Mouse (Mus musculus) heart, embryonic 10.5 days (tissue): ENCODE data around the gene Myrf. TPM values are rescaled to one million over a fixed set of nuclear protein-coding genes. Genes with fewer than 3 reads are reported as not detected.
A peak's percentile ranks its signal among the peaks of the same experiment; 100 is the strongest.

ENCODE experiments used
- DNase-seq: peaks from one replicate; pipeline ENCODE4 v3.0.0-alpha.2; 2017; ENCODE audit warnings: low spot score
- H3K27ac ChIP-seq: fragments of 300-500 bp; sonication (generic); 2 replicates; pipeline ENCODE4 v1.5.1; 2016; ENCODE audit warnings: mild to moderate bottlenecking
- H3K27me3 ChIP-seq: fragments of 300-500 bp; sonication (generic); 2 replicates; pipeline ENCODE4 v1.6.1; 2016; ENCODE audit warnings: mild to moderate bottlenecking; ENCODE audit not compliant: poor library complexity, insufficient read depth, severe bottlenecking
- H3K36me3 ChIP-seq: fragments of 300-500 bp; sonication (generic); 2 replicates; pipeline ENCODE4 v1.6.1; 2016; ENCODE audit warnings: mild to moderate bottlenecking, moderate library complexity
- H3K4me1 ChIP-seq: fragments of 300-500 bp; sonication (generic); 2 replicates; pipeline ENCODE4 v1.6.1; 2016; ENCODE audit warnings: mild to moderate bottlenecking
- H3K4me3 ChIP-seq: fragments of 300-500 bp; sonication (generic); 2 replicates; pipeline ENCODE4 v1.5.1; 2016; ENCODE audit warnings: mild to moderate bottlenecking, moderate library complexity
- H3K9me3 ChIP-seq: fragments of 300-500 bp; sonication (generic); 2 replicates; pipeline ENCODE4 v1.6.1; 2016; ENCODE audit warnings: mild to moderate bottlenecking, moderate library complexity
- WGBS: fragments of 180-500 bp; shearing (Covaris S2); methylation state at CpG from one replicate; pipeline ENCODE4 v1.1.7; 2016; 5-methylcytosine and 5-hydroxymethylcytosine counted together
- polyA plus RNA-seq: library from polyadenylated mRNA; unstranded; fragments of >200 nt; fragmentation: Nextera tagmentation; extraction: Ambion mirVana; gene quantifications from 2 replicates; pipeline ENCODE4 v1.2.1, GENCODE M21; 2016

Gene Myrf
- polyA plus RNA-seq = 17.4 and 30.6 TPM in 2 replicates

DNA sequence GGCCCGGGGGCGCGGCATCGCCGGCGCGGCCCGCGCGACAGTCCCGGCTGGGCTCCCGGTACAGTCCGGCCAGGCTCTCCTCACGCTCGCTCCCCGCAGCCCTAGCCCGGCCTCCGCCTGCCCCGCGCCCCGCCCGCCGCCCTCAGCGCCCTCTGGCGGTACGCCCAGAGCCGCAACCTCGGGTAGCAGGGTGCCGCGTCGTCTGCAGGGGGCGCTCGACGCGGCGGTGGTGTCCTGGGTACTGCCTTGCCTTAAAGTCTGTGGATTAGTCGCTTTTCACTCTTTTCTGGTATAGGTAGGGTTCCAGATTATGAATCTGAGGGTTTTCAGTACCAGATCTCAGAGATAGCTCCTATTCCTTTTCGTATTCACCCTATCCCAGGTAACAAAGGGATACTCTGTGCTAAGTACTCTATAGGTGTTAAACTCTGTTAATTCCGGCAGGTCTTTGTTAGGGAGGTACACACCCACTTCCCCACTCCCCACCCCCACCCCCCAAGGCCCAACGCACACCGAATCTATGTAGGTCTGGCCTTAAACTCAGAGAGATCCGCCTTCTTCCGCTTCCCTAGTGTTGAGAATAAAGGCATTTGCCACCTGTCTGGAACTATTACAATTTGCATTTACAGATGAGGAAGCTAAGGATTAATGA, at the start of gene Myrf:
Gene Myrf (minus strand): TSS at position 95 of the 652 bp plus-strand sequence.
- Histone ChIP-seq H3K4me1 (peaks cover 50% of the 10 kb centered on the region), H3K4me3 (peak within 1 kb of the TSS; percentile 71), H3K27ac (peak within 1 kb of the TSS; percentile 91), H3K9me3 (no peaks in the 10 kb centered on the region), H3K27me3 (peaks cover 30% of the 10 kb centered on the region; the same call in 1 of the 2 replicates), H3K36me3 (no peaks in the 10 kb centered on the region)
- peak; percentile 89 for DNase-seq
- 6% methylated on average over 43 of the region's 43 CpGs for WGBS

GRCm38 (mm10) chr19:10289609-10290150, 49.1 kb upstream of the Myrf start:
- DNase-seq = no peak
- Histone ChIP-seq H3K36me3 (no peaks in the 10 kb centered on the region), H3K4me3 (no peak overlapping the region), H3K27ac (peak overlapping the region; percentile 63), H3K27me3 (peaks cover 47% of the 10 kb centered on the region), H3K9me3 (no peaks in the 10 kb centered on the region), H3K4me1 (peaks cover 51% of the 10 kb centered on the region)
- 55% methylated on average over 4 of the region's 4 CpGs for WGBS

- Histone ChIP-seq H3K27ac (no peak overlapping the region), H3K9me3 (no peaks in the 10 kb centered on the region), H3K27me3 (peaks cover 56% of the 10 kb centered on the region), H3K4me3 (no peak overlapping the region), H3K4me1 (peaks cover 40% of the 10 kb centered on the region), H3K36me3 (no peaks in the 10 kb centered on the region)
- DNase-seq = no peak
- 76% methylated on average over 8 of the region's 8 CpGs for WGBS
These were observed 47.8 kb upstream of the Myrf start for GRCm38 (mm10) chr19:10288125-10289040.

GRCm38 (mm10) chr19:10286458-10286872, 45.9 kb upstream of the Myrf start:
- no peaks in the 10 kb centered on the region for H3K9me3 ChIP-seq
- WGBS = 83% methylated on average over 10 of the region's 10 CpGs
- H3K4me3 ChIP-seq = no peak overlapping the region
- no peak overlapping the region for H3K27ac ChIP-seq
- peaks cover 47% of the 10 kb centered on the region for H3K4me1 ChIP-seq
- peaks cover 64% of the 10 kb centered on the region for H3K27me3 ChIP-seq
- no peaks in the 10 kb centered on the region for H3K36me3 ChIP-seq
- no peak for DNase-seq

- Histone ChIP-seq H3K27ac (peak overlapping the region; percentile 60), H3K36me3 (no peaks in the 10 kb centered on the region), H3K9me3 (no peaks in the 10 kb centered on the region), H3K4me3 (no peak overlapping the region), H3K4me1 (peaks cover 61% of the 10 kb centered on the region), H3K27me3 (peaks cover 67% of the 10 kb centered on the region)
- no peak for DNase-seq
- 37% methylated on average over 14 of the region's 14 CpGs for WGBS
These were observed 40.4 kb upstream of the Myrf start for GRCm38 (mm10) chr19:10280771-10281540.

DNA sequence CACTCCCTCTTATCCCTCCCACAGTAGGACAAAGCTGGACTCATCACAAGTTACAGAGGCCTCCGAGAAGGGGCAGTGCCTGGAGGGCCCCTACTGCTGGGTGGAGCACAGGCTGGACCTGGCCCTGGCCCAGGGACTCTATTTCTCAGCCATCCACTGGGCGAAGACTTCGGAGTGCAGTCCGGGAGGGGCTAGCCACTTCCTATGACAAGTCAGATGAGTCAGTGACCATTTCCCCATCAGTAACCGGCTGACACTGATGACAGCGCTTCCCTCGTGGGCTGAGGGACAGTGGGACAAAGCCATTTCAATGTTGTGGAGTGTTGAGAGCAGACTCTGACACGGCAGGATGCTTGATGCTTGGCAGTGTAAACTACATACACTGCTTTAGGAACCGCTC, 39.1 kb upstream of the Myrf start:
- no peak for DNase-seq
- Histone ChIP-seq H3K27ac (no peak overlapping the region; the same call in 1 of the 2 replicates), H3K36me3 (no peaks in the 10 kb centered on the region), H3K4me1 (peaks cover 55% of the 10 kb centered on the region), H3K9me3 (no peaks in the 10 kb centered on the region), H3K4me3 (no peak overlapping the region), H3K27me3 (peaks cover 65% of the 10 kb centered on the region)
- WGBS = 69% methylated on average over 9 of the region's 9 CpGs

GRCm38 (mm10) chr19:10278669-10279324, 38.2 kb upstream of the Myrf start:
- peak overlapping the region; percentile 52; the same call in 1 of the 2 replicates for H3K27ac ChIP-seq
- peaks cover 61% of the 10 kb centered on the region for H3K27me3 ChIP-seq
- 27% methylated on average over 6 of the region's 6 CpGs for WGBS
- peaks cover 61% of the 10 kb centered on the region for H3K4me1 ChIP-seq
- H3K36me3 ChIP-seq = no peaks in the 10 kb centered on the region
- no peaks in the 10 kb centered on the region for H3K9me3 ChIP-seq
- H3K4me3 ChIP-seq = no peak overlapping the region
- DNase-seq = no peak

- Histone ChIP-seq H3K4me1 (peaks cover 72% of the 10 kb centered on the region), H3K27ac (peak overlapping the region; percentile 52), H3K36me3 (no peaks in the 10 kb centered on the region), H3K27me3 (peaks cover 58% of the 10 kb centered on the region), H3K4me3 (peak overlapping the region; percentile 35; the same call in 1 of the 2 replicates), H3K9me3 (no peaks in the 10 kb centered on the region)
- no peak for DNase-seq
- 21% methylated on average over 5 of the region's 5 CpGs for WGBS
These were observed 37.2 kb upstream of the Myrf start for GRCm38 (mm10) chr19:10277759-10278158.

- H3K9me3 ChIP-seq = no peaks in the 10 kb centered on the region
- H3K4me1 ChIP-seq = peaks cover 75% of the 10 kb centered on the region
- peak overlapping the region; percentile 26 for H3K27ac ChIP-seq
- no peaks in the 10 kb centered on the region for H3K36me3 ChIP-seq
- no peak for DNase-seq
- peaks cover 53% of the 10 kb centered on the region for H3K27me3 ChIP-seq
- 2% methylated on average over 17 of the region's 17 CpGs for WGBS
- peak overlapping the region; percentile 35; the same call in 1 of the 2 replicates for H3K4me3 ChIP-seq
These were observed 36.8 kb upstream of the Myrf start for GRCm38 (mm10) chr19:10277331-10277730.

DNA sequence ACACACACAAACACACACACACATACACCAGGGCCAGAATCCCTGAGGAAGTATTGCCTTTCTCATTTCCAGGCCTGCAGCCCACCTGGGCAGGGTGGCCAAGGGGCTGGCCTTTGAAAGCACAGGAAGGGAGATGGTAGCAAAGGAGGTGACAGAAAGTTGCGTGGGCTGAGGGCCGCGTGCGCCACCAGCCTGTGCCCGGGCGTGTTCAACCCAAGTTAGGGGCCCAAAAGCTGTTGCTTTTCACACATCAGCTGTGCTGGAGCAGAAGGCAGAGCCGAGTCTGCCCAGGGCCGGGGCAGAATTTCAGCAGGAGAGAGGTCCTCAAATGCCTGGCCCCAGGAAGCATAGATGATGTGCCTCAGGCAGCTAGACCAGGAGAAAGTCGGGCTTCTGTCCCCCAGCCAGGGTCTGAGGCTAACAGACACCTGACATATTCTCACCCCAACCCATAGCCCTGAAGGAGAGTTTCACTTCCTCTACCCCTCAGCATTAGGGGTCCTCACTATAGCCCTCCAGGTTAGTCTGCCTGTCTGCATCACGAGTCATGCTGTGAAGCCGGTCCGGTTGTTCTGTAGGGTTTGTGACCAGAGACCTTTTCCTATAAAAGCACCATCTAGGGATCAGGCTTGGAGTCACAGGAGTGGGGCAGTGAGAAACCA, 36.1 kb upstream of the Myrf start:
- Histone ChIP-seq H3K36me3 (no peaks in the 10 kb centered on the region), H3K27me3 (peaks cover 51% of the 10 kb centered on the region), H3K9me3 (no peaks in the 10 kb centered on the region), H3K4me3 (no peak overlapping the region), H3K27ac (peak overlapping the region; percentile 59), H3K4me1 (peaks cover 75% of the 10 kb centered on the region)
- no peak for DNase-seq
- 59% methylated on average over 12 of the region's 12 CpGs for WGBS

GRCm38 (mm10) chr19:10274056-10274455, 33.5 kb upstream of the Myrf start:
- no peak overlapping the region for H3K4me3 ChIP-seq
- 37% methylated on average over 5 of the region's 5 CpGs for WGBS
- peak overlapping the region; percentile 76 for H3K27ac ChIP-seq
- H3K4me1 ChIP-seq = peaks cover 65% of the 10 kb centered on the region
- no peaks in the 10 kb centered on the region for H3K9me3 ChIP-seq
- no peaks in the 10 kb centered on the region for H3K36me3 ChIP-seq
- DNase-seq = no peak
- H3K27me3 ChIP-seq = peaks cover 70% of the 10 kb centered on the region
